Mouse (Mus musculus): Measurements from ENCODE around the gene Nxph3. TPM values are rescaled to one million over a fixed set of nuclear protein-coding genes. Genes with fewer than 3 reads are reported as not detected.

Gene Nxph3
- polyA plus RNA-seq, 1 experiment from 2014 or later, result 6.3 TPM

DNA sequence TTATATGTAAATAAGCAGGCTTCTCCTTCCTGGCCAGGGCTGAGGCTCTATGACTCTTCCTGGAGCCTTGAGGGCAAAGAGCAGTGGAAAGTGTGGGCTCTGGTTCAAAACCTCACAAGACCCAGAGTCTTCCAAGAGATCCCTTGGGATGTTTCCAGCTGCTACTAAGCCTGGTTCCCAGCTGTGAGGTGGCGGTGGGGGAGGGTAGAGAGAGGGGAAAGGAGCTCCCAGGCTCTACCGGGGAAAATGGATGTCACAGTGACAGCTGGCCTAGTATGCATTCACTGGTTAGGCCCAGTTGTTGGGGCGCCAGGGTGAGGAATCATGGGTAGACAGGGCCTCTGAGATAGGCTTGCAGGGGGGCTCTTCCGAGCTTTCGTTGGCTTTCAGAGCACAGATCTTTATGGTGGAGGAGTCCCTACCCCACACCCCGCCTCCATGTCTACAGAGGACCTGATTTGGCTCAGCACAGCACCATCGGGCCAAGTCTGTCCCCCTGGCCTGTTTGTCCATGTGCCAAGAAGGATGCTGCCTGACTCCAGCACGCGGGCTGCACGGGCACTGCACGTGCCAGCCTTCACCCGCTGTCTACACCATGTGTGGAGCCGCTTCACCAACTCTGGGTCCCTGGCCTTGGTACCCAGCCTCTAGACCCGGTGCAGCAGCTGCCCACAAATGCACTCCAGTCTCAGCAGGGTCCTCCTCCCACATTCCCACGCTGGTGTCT lies 24.2 kb upstream of the Nxph3 start:
- ATAC-seq (replicated peaks), result no peak; the same call in 1 of the 2 replicates
- WGBS, result 74% methylated on average over 15 of the region's 15 CpGs
- no peaks in the 10 kb centered on the region for H3K27me3 ChIP-seq
- no peak overlapping the region for H3K4me2 ChIP-seq (replicated peaks)
- H3K27ac ChIP-seq (replicated peaks), result no peak overlapping the region
- H3K9me3 ChIP-seq, result no peaks in the 10 kb centered on the region
- H3K4me3 ChIP-seq, result no peak overlapping the region
- H3K36me3 ChIP-seq, result no peaks in the 10 kb centered on the region
- H3K9ac ChIP-seq (replicated peaks), result no peak overlapping the region
- 0 out of 2 replicates have a peak, but pooled peaks cover 6% of the 10 kb centered on the region for H3K4me1 ChIP-seq

GRCm38 (mm10) chr11:95533484-95534160 lies 19.3 kb upstream of the Nxph3 start:
- H3K9me3 ChIP-seq, result no peaks in the 10 kb centered on the region
- 22% methylated on average over 24 of the region's 24 CpGs for WGBS
- H3K9ac ChIP-seq (replicated peaks), result 0 out of 2 replicates have a peak overlapping the region, but pooled peaks have one; percentile 15

GRCm38 (mm10) chr11:95532353-95533072 lies 18.1 kb upstream of the Nxph3 start:
- no peaks in the 10 kb centered on the region for H3K9me3 ChIP-seq
- no peaks in the 10 kb centered on the region for H3K36me3 ChIP-seq
- no peak overlapping the region for H3K27ac ChIP-seq (replicated peaks)
- H3K9ac ChIP-seq (replicated peaks), result no peak overlapping the region
- H3K4me3 ChIP-seq, result no peak overlapping the region
- ATAC-seq (replicated peaks), result no peak
- WGBS, result 75% methylated on average over 13 of the region's 13 CpGs
- 0 out of 2 replicates have a peak, but pooled peaks cover 3% of the 10 kb centered on the region for H3K4me1 ChIP-seq
- H3K4me2 ChIP-seq (replicated peaks), result no peak overlapping the region
- H3K27me3 ChIP-seq, result no peaks in the 10 kb centered on the region

More at GRCm38 (mm10) chr11:95533484-95534160, 19.3 kb upstream of the Nxph3 start:
- H3K4me2 ChIP-seq (replicated peaks), result no peak overlapping the region; the same call in 1 of the 2 replicates
- H3K36me3 ChIP-seq, result no peaks in the 10 kb centered on the region
- H3K27ac ChIP-seq (replicated peaks), result no peak overlapping the region
- H3K4me1 ChIP-seq, result 0 out of 2 replicates have a peak, but pooled peaks cover 6% of the 10 kb centered on the region
- peak; percentile 78; the same call in 1 of the 2 replicates for ATAC-seq (replicated peaks)
- H3K4me3 ChIP-seq, result no peak overlapping the region
- H3K27me3 ChIP-seq, result no peaks in the 10 kb centered on the region

DNA sequence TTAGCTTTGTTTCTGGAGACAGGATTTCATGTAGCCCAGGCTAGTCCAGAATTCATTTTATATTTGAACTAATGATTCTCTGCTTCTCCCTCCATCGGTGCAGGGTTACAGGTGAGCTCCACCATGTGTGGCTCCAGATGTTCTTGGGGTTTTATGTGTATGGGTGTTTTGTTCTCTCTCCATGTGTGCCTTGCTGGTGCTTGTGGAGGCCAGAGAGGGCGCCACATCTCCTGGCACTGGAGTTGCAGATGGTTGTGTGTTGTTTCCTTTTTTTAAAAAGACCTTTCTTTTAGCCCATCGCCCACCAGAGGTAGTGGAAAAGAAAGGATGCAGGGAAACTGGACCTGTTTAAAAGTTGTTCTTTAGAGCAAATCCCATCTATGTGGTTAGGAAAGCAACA lies 13.9 kb upstream of the Nxph3 start:
- no peaks in the 10 kb centered on the region for H3K36me3 ChIP-seq
- no peak overlapping the region for H3K4me3 ChIP-seq
- no peak for ATAC-seq (replicated peaks)
- H3K9me3 ChIP-seq, result no peaks in the 10 kb centered on the region
- H3K4me1 ChIP-seq, result peaks cover 4% of the 10 kb centered on the region; the same call in 1 of the 2 replicates
- peak overlapping the region; percentile 59 for H3K27ac ChIP-seq (replicated peaks)
- H3K9ac ChIP-seq (replicated peaks), result no peak overlapping the region
- H3K4me2 ChIP-seq (replicated peaks), result no peak overlapping the region
- WGBS, result 85% methylated on average over 3 of the region's 3 CpGs
- no peaks in the 10 kb centered on the region for H3K27me3 ChIP-seq

GRCm38 (mm10) chr11:95527307-95527706 lies 12.9 kb upstream of the Nxph3 start:
- H3K9ac ChIP-seq (replicated peaks), result no peak overlapping the region
- peaks cover 4% of the 10 kb centered on the region; the same call in 1 of the 2 replicates for H3K4me1 ChIP-seq
- 60% methylated on average over 8 of the region's 8 CpGs for WGBS
- no peak overlapping the region for H3K4me2 ChIP-seq (replicated peaks)
- no peaks in the 10 kb centered on the region for H3K9me3 ChIP-seq
- peak overlapping the region; percentile 76 for H3K27ac ChIP-seq (replicated peaks)
- H3K27me3 ChIP-seq, result no peaks in the 10 kb centered on the region
- no peak overlapping the region for H3K4me3 ChIP-seq
- no peak for ATAC-seq (replicated peaks)
- no peaks in the 10 kb centered on the region for H3K36me3 ChIP-seq

DNA sequence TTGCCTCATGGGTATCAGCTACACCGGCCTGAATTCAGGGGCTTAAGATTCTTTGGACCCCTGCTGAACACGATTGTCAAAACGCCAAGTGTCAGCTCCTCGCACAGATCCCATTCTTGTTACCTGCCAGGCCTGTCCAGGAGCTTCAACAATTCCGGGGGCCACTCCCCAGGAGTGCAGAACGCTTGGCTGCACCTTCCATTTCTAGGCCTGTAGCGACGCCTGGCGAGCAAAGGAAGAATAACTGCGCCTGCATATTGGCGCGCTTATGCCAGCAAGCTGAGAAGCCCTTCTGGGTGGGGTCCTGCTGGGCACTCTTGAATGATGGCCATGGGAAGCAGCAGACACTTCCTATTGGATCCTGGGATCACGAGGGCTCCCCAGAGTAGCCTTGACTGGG lies 7.2 kb upstream of the Nxph3 start:
- H3K27me3 ChIP-seq, result no peaks in the 10 kb centered on the region
- peak; percentile 42; the same call in 1 of the 2 replicates for ATAC-seq (replicated peaks)
- peaks cover 24% of the 10 kb centered on the region for H3K4me1 ChIP-seq
- H3K9me3 ChIP-seq, result no peaks in the 10 kb centered on the region
- 0 out of 2 replicates have a peak overlapping the region, but pooled peaks have one; percentile 22 for H3K9ac ChIP-seq (replicated peaks)
- H3K27ac ChIP-seq (replicated peaks), result no peak overlapping the region
- peak overlapping the region; percentile 27 for H3K4me3 ChIP-seq
- H3K4me2 ChIP-seq (replicated peaks), result peak overlapping the region; percentile 42
- 0% methylated on average over 13 of the region's 13 CpGs for WGBS
- H3K36me3 ChIP-seq, result no peaks in the 10 kb centered on the region

GRCm38 (mm10) chr11:95520456-95521072 lies 6.2 kb upstream of the Nxph3 start:
- Histone ChIP-seq H3K4me2 (replicated peaks) (peak overlapping the region; percentile 42), H3K27me3 (no peaks in the 10 kb centered on the region), H3K4me3 (peak overlapping the region; percentile 29), H3K36me3 (no peaks in the 10 kb centered on the region), H3K4me1 (peaks cover 33% of the 10 kb centered on the region), H3K27ac (replicated peaks) (peak overlapping the region; percentile 70), H3K9me3 (no peaks in the 10 kb centered on the region), H3K9ac (replicated peaks) (0 out of 2 replicates have a peak overlapping the region, but pooled peaks have one; percentile 16)
- 4% methylated on average over 27 of the region's 27 CpGs for WGBS
- peak; percentile 60 for ATAC-seq (replicated peaks)

DNA sequence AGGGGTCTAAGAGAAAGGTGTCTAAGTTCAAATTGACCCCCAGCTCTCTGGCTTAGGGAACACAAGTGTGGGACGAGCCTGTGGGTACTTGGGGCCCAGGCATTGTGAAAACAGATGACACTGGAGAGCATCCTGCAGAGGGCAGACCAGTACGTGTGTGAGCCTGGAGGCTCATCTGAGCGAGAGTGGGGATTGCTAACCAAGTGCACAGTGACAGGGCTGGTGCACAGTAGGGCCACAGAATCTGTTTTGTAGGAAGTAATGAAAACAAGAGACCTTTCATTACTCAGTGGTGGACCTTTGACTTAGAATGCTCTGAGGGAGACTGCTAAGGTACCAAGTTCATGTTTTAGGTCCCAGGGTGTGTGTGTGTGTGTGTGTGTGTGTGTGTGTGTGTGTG lies 5.6 kb upstream of the Nxph3 start:
- H3K9ac ChIP-seq (replicated peaks), result no peak overlapping the region
- H3K27me3 ChIP-seq, result peaks cover 4% of the 10 kb centered on the region; the same call in 1 of the 2 replicates
- peaks cover 39% of the 10 kb centered on the region for H3K4me1 ChIP-seq
- 49% methylated on average over 3 of the region's 3 CpGs for WGBS
- H3K27ac ChIP-seq (replicated peaks), result peak overlapping the region; percentile 70
- no peaks in the 10 kb centered on the region for H3K9me3 ChIP-seq
- H3K4me3 ChIP-seq, result no peak overlapping the region
- H3K4me2 ChIP-seq (replicated peaks), result no peak overlapping the region
- H3K36me3 ChIP-seq, result no peaks in the 10 kb centered on the region
- no peak for ATAC-seq (replicated peaks)

DNA sequence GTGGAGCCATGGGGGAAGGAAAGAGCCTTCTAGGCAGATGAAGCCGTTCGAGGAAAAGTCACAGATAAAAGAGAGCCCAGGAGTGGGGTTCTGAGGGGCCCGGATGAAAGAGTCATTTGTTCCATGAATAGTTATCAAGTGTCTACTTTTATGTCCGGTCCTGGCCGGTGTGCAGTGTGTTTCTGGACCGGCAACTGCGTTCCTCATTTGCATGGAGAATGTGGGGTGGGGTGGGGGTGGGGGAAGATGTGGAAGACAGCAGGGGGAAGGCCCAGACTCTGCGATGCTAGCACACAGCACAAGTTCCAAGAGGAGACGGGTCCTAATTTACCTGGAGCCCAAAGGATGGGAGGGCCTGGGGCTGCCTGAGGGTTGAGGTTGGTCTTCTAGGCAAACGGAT lies 4.9 kb upstream of the Nxph3 start:
- no peak for ATAC-seq (replicated peaks)
- Histone ChIP-seq H3K9ac (replicated peaks) (no peak overlapping the region), H3K36me3 (no peaks in the 10 kb centered on the region), H3K4me2 (replicated peaks) (no peak overlapping the region), H3K27me3 (peaks cover 8% of the 10 kb centered on the region; the same call in 1 of the 2 replicates), H3K9me3 (no peaks in the 10 kb centered on the region), H3K4me1 (peaks cover 46% of the 10 kb centered on the region), H3K4me3 (no peak overlapping the region), H3K27ac (replicated peaks) (no peak overlapping the region)
- 50% methylated on average over 10 of the region's 10 CpGs for WGBS

- H3K27me3 ChIP-seq, result peaks cover 30% of the 10 kb centered on the region
Observed at GRCm38 (mm10) chr11:95517162-95517561, 2.8 kb upstream of the Nxph3 start.

GRCm38 (mm10) chr11:95516491-95516911 lies 2.1 kb upstream of the Nxph3 start:
- Histone ChIP-seq H3K27ac (replicated peaks) (peak overlapping the region; percentile 68), H3K4me1 (peaks cover 53% of the 10 kb centered on the region), H3K27me3 (peaks cover 30% of the 10 kb centered on the region), H3K36me3 (no peaks in the 10 kb centered on the region), H3K4me3 (no peak overlapping the region), H3K9me3 (no peaks in the 10 kb centered on the region), H3K9ac (replicated peaks) (no peak overlapping the region), H3K4me2 (replicated peaks) (no peak overlapping the region)
- 10% methylated on average over 5 of the region's 5 CpGs for WGBS
- no peak for ATAC-seq (replicated peaks)

More at GRCm38 (mm10) chr11:95517162-95517561, 2.8 kb upstream of the Nxph3 start:
- no peak for ATAC-seq (replicated peaks)
- H3K36me3 ChIP-seq, result no peaks in the 10 kb centered on the region
- no peak overlapping the region for H3K4me3 ChIP-seq
- no peak overlapping the region for H3K4me2 ChIP-seq (replicated peaks)
- 42% methylated on average over 6 of the region's 6 CpGs for WGBS
- no peaks in the 10 kb centered on the region for H3K9me3 ChIP-seq
- H3K27ac ChIP-seq (replicated peaks), result peak overlapping the region; percentile 68
- H3K9ac ChIP-seq (replicated peaks), result no peak overlapping the region
- H3K4me1 ChIP-seq, result peaks cover 56% of the 10 kb centered on the region

All from forebrain, embryonic 15.5 days (tissue).